Mouse (Mus musculus) ovary, adult 10 weeks (tissue): ENCODE measurements around the gene Zfp142. TPM values are rescaled to one million over a fixed set of nuclear protein-coding genes. Genes with fewer than 3 reads are reported as not detected.

Experiments
- polyA plus RNA-seq: library from polyadenylated mRNA; stranded (reverse); fragments of 350-450 nt; fragmentation: Illumina TruSeq; extraction: RNeasy Lipid Tissue Mini Kit (QIAGEN cat#74804); gene quantifications from one replicate; pipeline ENCODE4 v1.2.3, GENCODE M21; 2014

Zfp142 gene
- 7.6 TPM for polyA plus RNA-seq

GRCm38 (mm10) chr1:74587773-74588445 is at the start of gene Zfp142, which contains the start of gene Bcs1l:
Zfp142 (minus strand) TSS chr1:74588246.
Bcs1l (plus strand) TSS chr1:74588289.

GRCm38 (mm10) chr1:74601267-74601962 is 13.4 kb upstream of the Zfp142 start, which contains the start of the genes Rnf25 and Stk36:
Rnf25 (minus strand) TSS chr1:74601397.
Stk36 (plus strand) TSS chr1:74601445.

GRCm38 (mm10) chr1:74544184-74544583 is 43.9 kb downstream of the Zfp142 start, which contains the start of gene Usp37:
Usp37 (minus strand) TSS chr1:74544284.

GRCm38 (mm10) chr1:74542451-74542961 is 45.5 kb downstream of the Zfp142 start, which contains the start of gene Plcd4:
Plcd4 (plus strand) TSS chr1:74542888.

Other genes with a start within 250 kb of the Zfp142 start
- gene Catip, start 226.1 kb downstream of the Zfp142 start, polyA plus RNA-seq: 0.66 TPM
- gene Slc11a1, start 213.1 kb downstream of the Zfp142 start, polyA plus RNA-seq: 1.0 TPM
- gene Ctdsp1, start 196.7 kb downstream of the Zfp142 start, polyA plus RNA-seq: 19.9 TPM
- 0.83 TPM for gene Vil1, start 178.9 kb downstream of the Zfp142 start, polyA plus RNA-seq
- gene Cnot9, start 82.2 kb downstream of the Zfp142 start, polyA plus RNA-seq: 40.9 TPM
- gene Plcd4, start 45.4 kb downstream of the Zfp142 start, polyA plus RNA-seq: not detected
- 46.6 TPM for gene Usp37, start 44.0 kb downstream of the Zfp142 start, polyA plus RNA-seq
- 4.4 TPM for gene Bcs1l, start within 50 bp of the Zfp142 start, polyA plus RNA-seq
- 14.6 TPM for gene Rnf25, start 13.2 kb upstream of the Zfp142 start, polyA plus RNA-seq
- gene Stk36, start 13.2 kb upstream of the Zfp142 start, polyA plus RNA-seq: 4.6 TPM
- 39.3 TPM for gene Ttll4, start 73.5 kb upstream of the Zfp142 start, polyA plus RNA-seq
- 2.5 TPM for gene Cyp27a1, start 125.3 kb upstream of the Zfp142 start, polyA plus RNA-seq
- gene Prkag3, start 161.0 kb upstream of the Zfp142 start, polyA plus RNA-seq: not detected
- 4.9 TPM for gene Wnt6, start 183.6 kb upstream of the Zfp142 start, polyA plus RNA-seq
- not detected for gene Wnt10a, start 203.3 kb upstream of the Zfp142 start, polyA plus RNA-seq